Mouse (Mus musculus) macrophage (primary cell): ENCODE measurements around the gene Sprr2a3. TPM values are rescaled to one million over a fixed set of nuclear protein-coding genes. Genes with fewer than 3 reads are reported as not detected.
"Not testable (repeated sequence)": the region's sequence is repeated elsewhere in the genome, so short reads cannot be mapped to it uniquely, and the experiment has no call there.

Experiments
- H3K27ac ChIP-seq: fragments of 350-480 bp; formaldehyde crosslinking; 2 replicates; pipeline ENCODE4 v1.9.0; 2021
- H3K36me3 ChIP-seq: fragments of 350-480 bp; formaldehyde crosslinking; 2 replicates; pipeline ENCODE4 v1.9.0; 2021; ENCODE audit errors: inconsistent target
- H3K4me3 ChIP-seq: fragments of 350-480 bp; formaldehyde crosslinking; 2 replicates; pipeline ENCODE4 v1.9.0; 2021; ENCODE audit errors: inconsistent target
- H3K79me2 ChIP-seq: fragments of 350-480 bp; formaldehyde crosslinking; 2 replicates; pipeline ENCODE4 v1.9.0; 2021; ENCODE audit errors: inconsistent target
- WGBS: methylation state at CpG from one replicate; pipeline ENCODE4 v1.1.7; 2026; ENCODE audit warnings: inconsistent platforms; ENCODE audit not compliant: missing documents; 5-methylcytosine and 5-hydroxymethylcytosine counted together
- polyA plus RNA-seq: library from polyadenylated mRNA; stranded (reverse); fragments of 250-400 nt; gene quantifications from 3 replicates; pipeline ENCODE4 v1.2.4, GENCODE M21; 2018; ENCODE audit warnings: inconsistent platforms
- total RNA-seq, 78 experiments: library from RNA; depleted of rRNA; stranded (reverse); fragments of 250-400 nt; gene quantifications; 1 replicate in 9 of 78; 2 replicates in 24 of 78; 3 replicates in 43 of 78; 4 replicates in 2 of 78; pipeline ENCODE4 v1.2.4; 2018; ENCODE audit warnings: inconsistent platforms in 56 of 78

Gene Sprr2a3
- not detected for total RNA-seq (2018; cell fraction: chromatin; rRNA removed)
- total RNA-seq (2018; cell fraction: cytosol; rRNA removed): not detected
- not detected for total RNA-seq (2018; cell fraction: nucleus; rRNA removed)
- polyA plus RNA-seq: not detected in 3 replicates

- not testable (repeated sequence) for H3K79me2 ChIP-seq, H3K27ac ChIP-seq, H3K36me3 ChIP-seq, H3K4me3 ChIP-seq
- WGBS: 100% methylated on average over 1 of the region's 1 CpGs
Observed at GRCm38 (mm10) chr3:92285101-92285500, at the start of gene Sprr2a3. Gene Sprr2a3 (plus strand): TSS chr3:92285417.

GRCm38 (mm10) chr3:92236463-92237189 lies 48.6 kb upstream of the Sprr2a3 start:
- no CpG with 5 or more reads among the region's 5 CpGs for WGBS
- not testable (repeated sequence) for H3K79me2 ChIP-seq, H3K4me3 ChIP-seq, H3K36me3 ChIP-seq, H3K27ac ChIP-seq

GRCm38 (mm10) chr3:92238736-92239135 lies 46.5 kb upstream of the Sprr2a3 start:
- not testable (repeated sequence) for H3K79me2 ChIP-seq, H3K27ac ChIP-seq, H3K4me3 ChIP-seq, H3K36me3 ChIP-seq

GRCm38 (mm10) chr3:92239197-92239596 lies 46.0 kb upstream of the Sprr2a3 start:
- not testable (repeated sequence) for H3K27ac ChIP-seq

GRCm38 (mm10) chr3:92244833-92245232 lies 40.4 kb upstream of the Sprr2a3 start:
- H3K27ac ChIP-seq, H3K36me3 ChIP-seq, H3K4me3 ChIP-seq, H3K79me2 ChIP-seq: not testable (repeated sequence)

More at GRCm38 (mm10) chr3:92239197-92239596, 46.0 kb upstream of the Sprr2a3 start:
- not testable (repeated sequence) for H3K36me3 ChIP-seq, H3K4me3 ChIP-seq, H3K79me2 ChIP-seq
- no CpG with 5 or more reads among the region's 1 CpGs for WGBS

- H3K27ac ChIP-seq, H3K4me3 ChIP-seq, H3K36me3 ChIP-seq, H3K79me2 ChIP-seq: not testable (repeated sequence)
- WGBS: no CpG with 5 or more reads among the region's 10 CpGs
Observed at GRCm38 (mm10) chr3:92246245-92246644, 39.0 kb upstream of the Sprr2a3 start.

GRCm38 (mm10) chr3:92248494-92248893 lies 36.7 kb upstream of the Sprr2a3 start:
- not testable (repeated sequence) for H3K27ac ChIP-seq, H3K79me2 ChIP-seq, H3K36me3 ChIP-seq, H3K4me3 ChIP-seq

- H3K27ac ChIP-seq, H3K4me3 ChIP-seq, H3K79me2 ChIP-seq, H3K36me3 ChIP-seq: not testable (repeated sequence)
- WGBS: 85% methylated on average over 1 of the region's 2 CpGs
Observed at GRCm38 (mm10) chr3:92250450-92250849, 34.8 kb upstream of the Sprr2a3 start.

- WGBS: no CpG with 5 or more reads among the region's 8 CpGs
- H3K27ac ChIP-seq, H3K36me3 ChIP-seq, H3K79me2 ChIP-seq, H3K4me3 ChIP-seq: not testable (repeated sequence)
Observed at GRCm38 (mm10) chr3:92253860-92254259, 31.4 kb upstream of the Sprr2a3 start.

GRCm38 (mm10) chr3:92258526-92258925 lies 26.7 kb upstream of the Sprr2a3 start:
- not testable (repeated sequence) for H3K79me2 ChIP-seq, H3K27ac ChIP-seq, H3K4me3 ChIP-seq, H3K36me3 ChIP-seq

- not testable (repeated sequence) for H3K36me3 ChIP-seq, H3K27ac ChIP-seq, H3K79me2 ChIP-seq, H3K4me3 ChIP-seq
- no CpG with 5 or more reads among the region's 2 CpGs for WGBS
Observed at GRCm38 (mm10) chr3:92263462-92263861, 21.8 kb upstream of the Sprr2a3 start.

GRCm38 (mm10) chr3:92271414-92271985 lies 13.7 kb upstream of the Sprr2a3 start:
- not testable (repeated sequence) for H3K36me3 ChIP-seq, H3K79me2 ChIP-seq, H3K4me3 ChIP-seq, H3K27ac ChIP-seq
- no CpG with 5 or more reads among the region's 4 CpGs for WGBS

- not testable (repeated sequence) for H3K4me3 ChIP-seq, H3K36me3 ChIP-seq, H3K27ac ChIP-seq, H3K79me2 ChIP-seq
Observed at GRCm38 (mm10) chr3:92273504-92273903, 11.7 kb upstream of the Sprr2a3 start.

- not testable (repeated sequence) for H3K36me3 ChIP-seq, H3K4me3 ChIP-seq, H3K79me2 ChIP-seq, H3K27ac ChIP-seq
- no CpG with 5 or more reads among the region's 1 CpGs for WGBS
Observed at GRCm38 (mm10) chr3:92274018-92274417, 11.2 kb upstream of the Sprr2a3 start.

GRCm38 (mm10) chr3:92279663-92280062 lies 5.6 kb upstream of the Sprr2a3 start:
- H3K27ac ChIP-seq, H3K4me3 ChIP-seq, H3K79me2 ChIP-seq, H3K36me3 ChIP-seq: not testable (repeated sequence)

- H3K36me3 ChIP-seq, H3K79me2 ChIP-seq, H3K4me3 ChIP-seq, H3K27ac ChIP-seq: not testable (repeated sequence)
- whole genome bisulfite sequencing: 76% methylated on average over 3 of the region's 12 CpGs
Observed at GRCm38 (mm10) chr3:92280963-92281606, 4.1 kb upstream of the Sprr2a3 start.
